Mouse (Mus musculus) E14TG2a.4 (cell line): ENCODE data around the gene Mn1.

Experiments used
- CTCF ChIP-seq: conservative IDR thresholded peaks from 2 replicates; pipeline ENCODE4 v1.5.1; 2014; ENCODE audit warnings: low read length
- NANOG ChIP-seq: IDR thresholded peaks from 2 replicates; pipeline ENCODE4 v1.6.1; 2014; ENCODE audit warnings: borderline replicate concordance, low read length, mixed read lengths
- POU5F1 ChIP-seq: IDR thresholded peaks from 2 replicates; pipeline ENCODE4 v1.6.1; 2014; ENCODE audit warnings: low read length, borderline replicate concordance

- TF ChIP-seq CTCF, result no peak
- no peak for TF ChIP-seq NANOG
- TF ChIP-seq POU5F1, result no peak
These were observed 52.2 kb downstream of the Mn1 start for GRCm38 (mm10) chr5:111469195-111469882.
